Mouse (Mus musculus) forebrain, embryonic 14.5 days (tissue): Measurements from ENCODE around the gene Gsk3a. TPM values are rescaled to one million over a fixed set of nuclear protein-coding genes. Genes with fewer than 3 reads are reported as not detected.

Experiments used
- ATAC-seq: fragments of 200-750 bp; cut with Nextera tagmentation; 2 replicates; pipeline ENCODE4 v1.8.0; 2017; ENCODE audit warnings: mild to moderate bottlenecking, moderate library complexity
- DNase-seq: peaks from one replicate; pipeline ENCODE4 v3.0.0-alpha.2; 2015; ENCODE audit warnings: low spot score
- H3K27ac ChIP-seq: fragments of 300-500 bp; sonication (generic); 2 replicates; pipeline ENCODE4 v1.5.1; 2014; ENCODE audit warnings: low read depth, mild to moderate bottlenecking, control low read depth, low read length, moderate library complexity
- H3K27me3 ChIP-seq: fragments of 300-500 bp; sonication (generic); replicated peaks from 2 replicates; pipeline ENCODE4 v1.6.1; 2014; ENCODE audit warnings: low read length, control low read depth, mixed read lengths; ENCODE audit not compliant: control insufficient read depth, insufficient read depth
- H3K36me3 ChIP-seq: fragments of 300-500 bp; sonication (generic); 2 replicates; pipeline ENCODE4 v1.6.1; 2014; ENCODE audit warnings: low read length, control low read depth; ENCODE audit not compliant: control insufficient read depth, insufficient read depth
- H3K4me1 ChIP-seq: fragments of 300-500 bp; sonication (generic); 2 replicates; pipeline ENCODE4 v1.6.1; 2014; ENCODE audit warnings: antibody characterized with exemption, low read length, control low read depth; ENCODE audit not compliant: control insufficient read depth, insufficient read depth
- H3K4me2 ChIP-seq: fragments of 300-500 bp; sonication (generic); 2 replicates; pipeline ENCODE4 v1.6.1; 2014; ENCODE audit warnings: mild to moderate bottlenecking, control low read depth, low read length
- H3K4me3 ChIP-seq: fragments of 300-500 bp; sonication (generic); 2 replicates; pipeline ENCODE4 v1.5.1; 2014; ENCODE audit warnings: low read depth, low read length, control low read depth
- H3K9ac ChIP-seq: fragments of 300-500 bp; sonication (generic); 2 replicates; pipeline ENCODE4 v1.6.1; 2014; ENCODE audit warnings: mild to moderate bottlenecking, low read length, control low read depth, moderate library complexity
- H3K9me3 ChIP-seq: fragments of 300-500 bp; sonication (generic); replicated peaks from 2 replicates; pipeline ENCODE4 v1.6.1; 2016; ENCODE audit warnings: low read length, control low read depth, mixed read lengths; ENCODE audit not compliant: control insufficient read depth
- WGBS: fragments of 180-500 bp; shearing (Covaris S2); extraction: QIAGEN DNeasy Blood & Tissue Kit; methylation state at CpG from one replicate; pipeline ENCODE4 v1.1.7; 2014; 5-methylcytosine and 5-hydroxymethylcytosine counted together
- polyA plus RNA-seq: library from polyadenylated mRNA; unstranded; fragments of >200 nt; fragmentation: Nextera tagmentation; extraction: Ambion mirVana; gene quantifications from 2 replicates; pipeline ENCODE4 v1.2.1, GENCODE M21; 2014

Gsk3a gene
- polyA plus RNA-seq, 1 experiment from 2014 or later: 20.2 TPM

- Histone ChIP-seq H3K4me1 (peaks cover 22% of the 10 kb centered on the region), H3K27ac (peak overlapping the region; percentile 75; the same call in 1 of the 2 replicates), H3K27me3 (no peaks in the 10 kb centered on the region), H3K9ac (peak overlapping the region; percentile 83), H3K4me3 (peak overlapping the region; percentile 64), H3K36me3 (peaks cover 20% of the 10 kb centered on the region), H3K4me2 (peak overlapping the region; percentile 97), H3K9me3 (no peaks in the 10 kb centered on the region)
- peak; percentile 68 for ATAC-seq
- peak; percentile 97 for DNase-seq
- WGBS: 3% methylated on average over 31 of the region's 31 CpGs
These were observed 17.7 kb downstream of the Gsk3a start for GRCm38 (mm10) chr7:25219756-25220456.

GRCm38 (mm10) chr7:25219416-25219750 is 18.3 kb downstream of the Gsk3a start:
- Histone ChIP-seq H3K4me2 (peak overlapping the region; percentile 97), H3K36me3 (peaks cover 18% of the 10 kb centered on the region), H3K4me1 (peaks cover 22% of the 10 kb centered on the region), H3K4me3 (peak overlapping the region; percentile 64), H3K9me3 (no peaks in the 10 kb centered on the region), H3K9ac (peak overlapping the region; percentile 83), H3K27me3 (no peaks in the 10 kb centered on the region), H3K27ac (peak overlapping the region; percentile 75; the same call in 1 of the 2 replicates)
- DNase-seq (no peak), ATAC-seq (peak; percentile 19)
- WGBS: under 1% methylated on average over 16 of the region's 16 CpGs

- H3K4me2 ChIP-seq: peak overlapping the region; percentile 97
- no peaks in the 10 kb centered on the region for H3K27me3 ChIP-seq
- WGBS: under 1% methylated on average over 53 of the region's 53 CpGs
- H3K9ac ChIP-seq: peak overlapping the region; percentile 83
- no peaks in the 10 kb centered on the region for H3K9me3 ChIP-seq
- H3K36me3 ChIP-seq: peaks cover 14% of the 10 kb centered on the region
- peak overlapping the region; percentile 75; the same call in 1 of the 2 replicates for H3K27ac ChIP-seq
- peak; percentile 68 for DNase-seq
- H3K4me3 ChIP-seq: peak overlapping the region; percentile 64
- peaks cover 22% of the 10 kb centered on the region for H3K4me1 ChIP-seq
- ATAC-seq: peak; percentile 4
These were observed 18.8 kb downstream of the Gsk3a start for GRCm38 (mm10) chr7:25218705-25219415.

- Histone ChIP-seq H3K9ac (no peak overlapping the region), H3K4me2 (peak overlapping the region; percentile 97; the same call in 1 of the 2 replicates), H3K4me3 (0 out of 2 replicates have a peak overlapping the region, but pooled peaks have one; percentile 64), H3K9me3 (no peaks in the 10 kb centered on the region), H3K27me3 (no peaks in the 10 kb centered on the region), H3K4me1 (peaks cover 22% of the 10 kb centered on the region), H3K27ac (no peak overlapping the region), H3K36me3 (peaks cover 11% of the 10 kb centered on the region)
- DNase-seq: no peak
- ATAC-seq: no peak
- 70% methylated on average over 12 of the region's 12 CpGs for WGBS
These were observed 19.8 kb downstream of the Gsk3a start for GRCm38 (mm10) chr7:25217653-25218395.

GRCm38 (mm10) chr7:25214172-25214571 is 23.5 kb downstream of the Gsk3a start:
- no peak overlapping the region for H3K9ac ChIP-seq
- no peaks in the 10 kb centered on the region for H3K27me3 ChIP-seq
- H3K36me3 ChIP-seq: peaks cover 34% of the 10 kb centered on the region
- no peak overlapping the region for H3K4me2 ChIP-seq
- peaks cover 7% of the 10 kb centered on the region for H3K4me1 ChIP-seq
- DNase-seq (no peak), ATAC-seq (no peak)
- no peak overlapping the region for H3K27ac ChIP-seq
- no peak overlapping the region for H3K4me3 ChIP-seq
- H3K9me3 ChIP-seq: no peaks in the 10 kb centered on the region
- 95% methylated on average over 2 of the region's 2 CpGs for WGBS

GRCm38 (mm10) chr7:25213099-25213498 is 24.6 kb downstream of the Gsk3a start:
- H3K27me3 ChIP-seq: no peaks in the 10 kb centered on the region
- DNase-seq (no peak), ATAC-seq (no peak)
- no peak overlapping the region for H3K4me3 ChIP-seq
- H3K4me1 ChIP-seq: no peaks in the 10 kb centered on the region
- H3K36me3 ChIP-seq: peaks cover 39% of the 10 kb centered on the region
- H3K9me3 ChIP-seq: no peaks in the 10 kb centered on the region
- H3K4me2 ChIP-seq: no peak overlapping the region
- H3K27ac ChIP-seq: no peak overlapping the region
- no peak overlapping the region for H3K9ac ChIP-seq
- WGBS: 77% methylated on average over 3 of the region's 3 CpGs

GRCm38 (mm10) chr7:25210482-25210881 is 27.2 kb downstream of the Gsk3a start:
- Histone ChIP-seq H3K27ac (no peak overlapping the region), H3K4me1 (no peaks in the 10 kb centered on the region), H3K36me3 (peaks cover 44% of the 10 kb centered on the region), H3K4me2 (no peak overlapping the region), H3K9ac (no peak overlapping the region), H3K27me3 (no peaks in the 10 kb centered on the region), H3K4me3 (no peak overlapping the region), H3K9me3 (no peaks in the 10 kb centered on the region)
- ATAC-seq (no peak), DNase-seq (no peak)
- WGBS: 92% methylated on average over 4 of the region's 4 CpGs

GRCm38 (mm10) chr7:25209161-25209622 is 28.5 kb downstream of the Gsk3a start:
- H3K36me3 ChIP-seq: peaks cover 39% of the 10 kb centered on the region
- no peak for DNase-seq

More at GRCm38 (mm10) chr7:25209161-25209622, 28.5 kb downstream of the Gsk3a start:
- whole genome bisulfite sequencing: 84% methylated on average over 3 of the region's 3 CpGs
- H3K4me2 ChIP-seq: no peak overlapping the region
- no peak overlapping the region for H3K27ac ChIP-seq
- no peaks in the 10 kb centered on the region for H3K27me3 ChIP-seq
- no peak overlapping the region for H3K4me3 ChIP-seq
- H3K9ac ChIP-seq: no peak overlapping the region
- H3K4me1 ChIP-seq: no peaks in the 10 kb centered on the region
- no peaks in the 10 kb centered on the region for H3K9me3 ChIP-seq
- no peak for ATAC-seq
